Mouse (Mus musculus): ENCODE data around the gene Hspg2.

DNA sequence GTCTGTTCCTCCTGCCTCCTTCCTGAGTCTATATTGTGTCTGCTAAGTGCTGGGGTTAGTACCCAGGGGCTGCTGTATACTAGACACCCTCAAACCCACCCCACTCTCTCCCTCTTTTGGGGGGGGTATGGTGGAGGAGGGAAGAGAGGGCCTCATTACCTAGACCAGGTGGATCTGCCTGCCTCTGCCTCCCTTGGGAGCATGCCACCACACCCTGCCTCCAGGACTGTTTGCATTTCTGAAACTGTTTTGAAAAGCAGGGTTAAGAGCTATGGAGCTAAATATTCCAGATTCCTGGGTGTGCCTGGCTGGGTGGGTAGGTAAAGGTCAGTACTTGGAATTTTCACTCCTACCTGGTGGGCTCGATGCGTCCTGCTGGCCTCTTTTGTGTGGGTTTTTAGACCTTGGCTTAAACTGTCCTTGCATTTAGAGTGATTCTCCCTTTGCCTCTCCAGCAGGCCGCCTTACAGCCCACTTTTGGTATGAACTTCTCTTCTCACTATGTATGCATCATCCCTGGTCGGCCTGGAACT is 128.6 kb downstream of the Hspg2 start:
- no peak for TF ChIP-seq CTCF (IDR thresholded peaks at IDR 0.05)
- TF ChIP-seq EP300 (IDR thresholded peaks at IDR 0.05; ENCODE audit: insufficient read depth, low read depth, low read length) = no peak
